Mouse (Mus musculus): ENCODE measurements around the gene Hck. TPM values are rescaled to one million over a fixed set of nuclear protein-coding genes. Genes with fewer than 3 reads are reported as not detected.
A peak's percentile ranks its signal among the peaks of the same experiment; 100 is the strongest.

Gene Hck
- total and polyA plus RNA-seq, 2 experiments from 2014 or later, result 8.7 to 12.2 TPM

GRCm38 (mm10) chr2:153117051-153117486, 8.8 kb downstream of the Hck start:
- H3K9me3 ChIP-seq (ENCODE audit: low read length), result no peaks in the 10 kb centered on the region
- H3K9ac ChIP-seq (replicated peaks; ENCODE audit: low read length), result no peak overlapping the region
- TF ChIP-seq CTCF (IDR thresholded peaks at IDR 0.05; ENCODE audit: low read depth), result no peak
- H3K4me2 ChIP-seq (ENCODE audit: low read depth, low read length), result no peak overlapping the region
- H3K4me3 ChIP-seq (ENCODE audit: low read length), result no peak overlapping the region
- H3K27ac ChIP-seq, result no peak overlapping the region
- no peak for ATAC-seq
- no peaks in the 10 kb centered on the region for H3K36me3 ChIP-seq (ENCODE audit: insufficient read depth, low read length)
- H3K27me3 ChIP-seq (ENCODE audit: insufficient read depth, low read length), result no peaks in the 10 kb centered on the region
- WGBS, result 70% methylated on average over 7 of the region's 7 CpGs
- DNase-seq (ENCODE audit: low spot score), result peak; percentile 13
- H3K4me1 ChIP-seq (ENCODE audit: insufficient read depth, low read length), result no peaks in the 10 kb centered on the region

GRCm38 (mm10) chr2:153119488-153119887, 11.2 kb downstream of the Hck start:
- H3K36me3 ChIP-seq (ENCODE audit: insufficient read depth, low read length), result no peaks in the 10 kb centered on the region
- H3K27ac ChIP-seq, result no peak overlapping the region
- no peak for TF ChIP-seq CTCF (IDR thresholded peaks at IDR 0.05; ENCODE audit: low read depth)
- no peak overlapping the region for H3K9ac ChIP-seq (replicated peaks; ENCODE audit: low read length)
- no peak overlapping the region for H3K4me3 ChIP-seq (ENCODE audit: low read length)
- no peak overlapping the region for H3K4me2 ChIP-seq (ENCODE audit: low read depth, low read length)
- DNase-seq (ENCODE audit: low spot score) (no peak), ATAC-seq (no peak)
- 87% methylated on average over 6 of the region's 6 CpGs for WGBS
- no peaks in the 10 kb centered on the region for H3K27me3 ChIP-seq (ENCODE audit: insufficient read depth, low read length)
- no peaks in the 10 kb centered on the region for H3K4me1 ChIP-seq (ENCODE audit: insufficient read depth, low read length)
- no peaks in the 10 kb centered on the region for H3K9me3 ChIP-seq (ENCODE audit: low read length)

GRCm38 (mm10) chr2:153120126-153120525, 11.9 kb downstream of the Hck start:
- no peaks in the 10 kb centered on the region for H3K36me3 ChIP-seq (ENCODE audit: insufficient read depth, low read length)
- 67% methylated on average over 8 of the region's 8 CpGs for WGBS
- DNase-seq (ENCODE audit: low spot score), result no peak
- H3K9me3 ChIP-seq (ENCODE audit: low read length), result no peaks in the 10 kb centered on the region
- no peaks in the 10 kb centered on the region for H3K4me1 ChIP-seq (ENCODE audit: insufficient read depth, low read length)
- H3K27me3 ChIP-seq (ENCODE audit: insufficient read depth, low read length), result no peaks in the 10 kb centered on the region
- no peak overlapping the region for H3K4me3 ChIP-seq (ENCODE audit: low read length)
- H3K9ac ChIP-seq (replicated peaks; ENCODE audit: low read length), result no peak overlapping the region
- no peak for TF ChIP-seq CTCF (IDR thresholded peaks at IDR 0.05; ENCODE audit: low read depth)
- H3K27ac ChIP-seq, result no peak overlapping the region
- ATAC-seq, result no peak
- H3K4me2 ChIP-seq (ENCODE audit: low read depth, low read length), result no peak overlapping the region

GRCm38 (mm10) chr2:153121821-153122615, 13.8 kb downstream of the Hck start:
- Histone ChIP-seq H3K36me3 (ENCODE audit: insufficient read depth, low read length) (no peaks in the 10 kb centered on the region), H3K27me3 (ENCODE audit: insufficient read depth, low read length) (no peaks in the 10 kb centered on the region), H3K4me3 (ENCODE audit: low read length) (no peak overlapping the region), H3K9me3 (ENCODE audit: low read length) (no peaks in the 10 kb centered on the region), H3K27ac (no peak overlapping the region), H3K4me2 (ENCODE audit: low read depth, low read length) (no peak overlapping the region), H3K4me1 (ENCODE audit: insufficient read depth, low read length) (no peaks in the 10 kb centered on the region), H3K9ac (replicated peaks; ENCODE audit: low read length) (no peak overlapping the region)
- 62% methylated on average over 8 of the region's 8 CpGs for WGBS
- ATAC-seq, result no peak
- DNase-seq (ENCODE audit: low spot score), result no peak
- TF ChIP-seq CTCF (IDR thresholded peaks at IDR 0.05; ENCODE audit: low read depth), result no peak

GRCm38 (mm10) chr2:153122701-153123100, 14.4 kb downstream of the Hck start:
- Histone ChIP-seq H3K36me3 (ENCODE audit: insufficient read depth, low read length) (no peaks in the 10 kb centered on the region), H3K9ac (replicated peaks; ENCODE audit: low read length) (no peak overlapping the region), H3K4me3 (ENCODE audit: low read length) (no peak overlapping the region), H3K27ac (no peak overlapping the region), H3K9me3 (ENCODE audit: low read length) (no peaks in the 10 kb centered on the region), H3K4me1 (ENCODE audit: insufficient read depth, low read length) (no peaks in the 10 kb centered on the region), H3K4me2 (ENCODE audit: low read depth, low read length) (no peak overlapping the region), H3K27me3 (ENCODE audit: insufficient read depth, low read length) (no peaks in the 10 kb centered on the region)
- TF ChIP-seq CTCF (IDR thresholded peaks at IDR 0.05; ENCODE audit: low read depth), result no peak
- ATAC-seq (no peak), DNase-seq (ENCODE audit: low spot score) (no peak)
- 89% methylated on average over 7 of the region's 7 CpGs for WGBS

- no peak for TF ChIP-seq CTCF (IDR thresholded peaks at IDR 0.05; ENCODE audit: low read depth)
- 63% methylated on average over 5 of the region's 5 CpGs for WGBS
- H3K4me3 ChIP-seq (ENCODE audit: low read length), result no peak overlapping the region
Observed at GRCm38 (mm10) chr2:153125875-153126274, 17.6 kb downstream of the Hck start.

GRCm38 (mm10) chr2:153131019-153131418, 22.8 kb downstream of the Hck start:
- no peak for DNase-seq (ENCODE audit: low spot score)

More at GRCm38 (mm10) chr2:153125875-153126274, 17.6 kb downstream of the Hck start:
- Histone ChIP-seq H3K27ac (no peak overlapping the region), H3K36me3 (ENCODE audit: insufficient read depth, low read length) (no peaks in the 10 kb centered on the region), H3K27me3 (ENCODE audit: insufficient read depth, low read length) (no peaks in the 10 kb centered on the region), H3K4me1 (ENCODE audit: insufficient read depth, low read length) (no peaks in the 10 kb centered on the region), H3K9ac (replicated peaks; ENCODE audit: low read length) (no peak overlapping the region), H3K4me2 (ENCODE audit: low read depth, low read length) (no peak overlapping the region), H3K9me3 (ENCODE audit: low read length) (no peaks in the 10 kb centered on the region)
- ATAC-seq (no peak), DNase-seq (ENCODE audit: low spot score) (no peak)

More at GRCm38 (mm10) chr2:153131019-153131418, 22.8 kb downstream of the Hck start:
- H3K4me1 ChIP-seq (ENCODE audit: insufficient read depth, low read length), result no peaks in the 10 kb centered on the region
- no peaks in the 10 kb centered on the region for H3K27me3 ChIP-seq (ENCODE audit: insufficient read depth, low read length)
- no peak overlapping the region for H3K4me3 ChIP-seq (ENCODE audit: low read length)
- H3K36me3 ChIP-seq (ENCODE audit: insufficient read depth, low read length), result no peaks in the 10 kb centered on the region
- H3K27ac ChIP-seq, result no peak overlapping the region
- H3K4me2 ChIP-seq (ENCODE audit: low read depth, low read length), result no peak overlapping the region
- H3K9ac ChIP-seq (replicated peaks; ENCODE audit: low read length), result no peak overlapping the region
- no peaks in the 10 kb centered on the region for H3K9me3 ChIP-seq (ENCODE audit: low read length)
- TF ChIP-seq CTCF (IDR thresholded peaks at IDR 0.05; ENCODE audit: low read depth), result peak; percentile 54
- 15% methylated on average over 6 of the region's 6 CpGs for WGBS
- ATAC-seq, result no peak

Measured in hindbrain, postnatal 0 days (tissue).